Mouse (Mus musculus): ENCODE measurements at regions not wholly inside any gene's neighbourhood (a gene's known extent, or its start where the extent isn't known, plus 50 kb on each side); places are given as distances from the start of the nearest gene placed in this dataset.

DNA sequence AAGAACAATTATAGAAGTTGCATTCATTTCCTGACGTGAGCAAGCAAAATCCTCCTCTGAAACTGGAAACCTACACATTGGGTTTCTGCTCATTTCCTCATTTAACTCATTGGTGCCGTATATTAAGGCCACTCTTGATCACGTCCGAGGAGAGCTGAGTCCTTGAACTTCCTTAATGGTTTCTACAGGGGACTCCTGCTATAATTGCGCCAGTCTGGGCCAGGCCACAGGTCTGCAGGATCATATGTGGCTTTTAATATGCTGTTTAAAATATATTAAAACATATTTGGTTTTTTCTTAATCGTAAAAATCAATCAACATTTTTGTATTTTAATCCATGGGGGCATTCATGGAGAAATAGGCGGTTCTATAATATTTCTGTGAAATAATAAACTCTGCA, 122.6 kb upstream of the Cep162 start:
- TF ChIP-seq CTCF (IDR thresholded peaks at IDR 0.05; ENCODE audit: borderline replicate concordance, extremely low read depth, insufficient read depth, insufficient read length) = no peak
- no peak for TF ChIP-seq POLR2A (IDR thresholded peaks at IDR 0.05; ENCODE audit: borderline replicate concordance, extremely low read depth, insufficient read depth, insufficient read length, poor library complexity, severe bottlenecking)
